Mouse (Mus musculus): Measurements from ENCODE around the gene Clpx.
"Not testable (repeated sequence)": the region's sequence is repeated elsewhere in the genome, so short reads cannot be mapped to it uniquely, and the experiment has no call there.

The Clpx gene

DNA sequence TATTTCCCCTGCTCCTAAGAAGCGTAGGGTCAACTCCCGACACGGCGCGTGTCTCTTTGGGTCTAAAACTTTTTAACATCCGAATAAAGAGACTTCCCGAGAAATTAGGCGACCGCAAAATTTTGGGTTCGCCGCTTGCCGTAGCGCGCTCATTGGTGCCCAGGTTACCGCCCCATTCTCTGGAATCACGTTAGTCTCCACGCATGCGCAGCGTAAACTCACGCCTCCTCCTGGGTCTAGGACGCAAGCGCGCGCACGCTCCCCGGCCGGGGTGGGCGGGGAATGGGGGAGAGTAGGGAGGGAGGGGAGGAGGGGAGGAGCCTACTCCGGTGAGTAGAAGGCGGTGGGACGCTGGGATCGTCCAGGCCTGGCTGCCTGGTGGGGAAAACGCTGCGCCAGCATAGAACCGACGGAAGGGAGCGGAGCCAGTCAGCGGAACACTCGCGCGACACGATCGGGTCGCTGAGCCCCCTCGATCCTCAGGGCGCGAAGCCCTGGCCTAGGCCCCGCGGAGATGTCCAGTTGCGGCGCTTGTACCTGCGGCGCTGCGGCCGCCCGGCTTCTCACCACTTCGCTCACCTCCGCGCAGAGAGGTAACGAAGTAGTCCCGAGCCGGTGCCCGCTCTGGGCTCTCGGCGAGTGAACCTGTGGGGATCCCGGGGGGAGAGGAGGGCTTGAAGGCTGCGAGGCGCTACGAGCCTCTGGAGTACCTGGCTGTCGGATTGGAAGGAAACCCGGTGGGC, at the start of gene Clpx:
Gene Clpx, plus strand, starts transcription at position 288 of the 743 bp plus-strand sequence.
- peak; percentile 99 for DNase-seq (ENCODE audit: extremely low spot score, low spot score)

DNA sequence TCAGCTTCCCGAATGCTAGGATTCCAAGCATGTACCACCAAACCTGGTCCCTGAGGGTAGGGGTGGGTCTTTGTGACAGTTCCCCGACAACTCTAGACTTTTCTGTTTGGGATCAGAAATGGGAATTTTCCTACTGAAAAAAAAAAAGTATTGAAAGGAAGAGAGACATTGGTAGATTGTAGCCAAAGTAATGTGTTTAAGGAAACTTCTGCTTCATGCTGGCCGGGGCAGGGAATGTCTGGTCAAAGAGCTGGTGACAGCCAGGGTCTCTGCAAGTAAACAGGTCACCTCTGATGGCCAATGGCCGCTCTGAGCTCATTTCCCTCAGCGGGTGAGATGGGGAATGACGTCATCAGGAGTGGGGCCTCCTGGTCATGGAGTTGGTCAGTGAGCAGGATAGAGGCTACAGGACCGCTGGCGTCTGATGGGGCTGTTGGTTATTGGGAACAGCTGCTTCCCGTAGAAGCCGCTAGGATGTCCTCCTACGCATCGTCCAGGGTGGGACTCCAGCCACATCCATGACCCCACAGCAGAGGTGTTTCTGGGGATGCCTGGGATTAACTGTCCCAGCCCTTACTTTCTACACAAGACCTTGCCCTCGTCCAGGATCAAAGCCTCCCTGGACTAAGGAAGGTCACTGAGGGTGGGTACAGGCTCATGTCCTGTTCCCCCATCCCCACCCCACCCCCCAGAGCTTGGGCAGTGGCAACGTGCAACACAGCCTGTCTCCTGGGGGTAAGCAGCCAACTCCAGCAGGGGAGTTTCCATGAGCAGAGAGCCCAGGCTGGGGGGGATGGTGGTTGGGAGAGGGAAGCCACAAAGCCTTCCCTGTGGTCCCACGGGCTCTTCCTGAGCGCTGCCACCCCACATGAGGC, 46.3 kb upstream of the Clpx start:
- no peak for DNase-seq (ENCODE audit: extremely low spot score, low spot score)

DNA sequence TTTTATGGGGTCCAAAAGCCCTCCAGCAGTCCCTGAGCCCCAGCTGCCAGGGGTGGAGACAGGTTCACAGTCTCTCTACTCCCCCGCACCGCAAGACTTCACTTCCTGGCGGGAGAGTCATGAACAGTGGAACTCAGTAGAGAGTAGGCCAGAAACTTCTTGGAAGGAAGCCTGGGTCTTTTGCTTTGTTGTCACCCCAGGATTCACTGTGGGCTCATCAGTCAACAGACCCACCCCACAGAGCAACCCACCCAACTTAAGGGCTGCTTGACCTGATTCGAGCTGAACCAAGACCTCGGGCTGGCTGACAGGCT, 45.7 kb upstream of the Clpx start:
- DNase-seq (ENCODE audit: extremely low spot score, low spot score): no peak

DNA sequence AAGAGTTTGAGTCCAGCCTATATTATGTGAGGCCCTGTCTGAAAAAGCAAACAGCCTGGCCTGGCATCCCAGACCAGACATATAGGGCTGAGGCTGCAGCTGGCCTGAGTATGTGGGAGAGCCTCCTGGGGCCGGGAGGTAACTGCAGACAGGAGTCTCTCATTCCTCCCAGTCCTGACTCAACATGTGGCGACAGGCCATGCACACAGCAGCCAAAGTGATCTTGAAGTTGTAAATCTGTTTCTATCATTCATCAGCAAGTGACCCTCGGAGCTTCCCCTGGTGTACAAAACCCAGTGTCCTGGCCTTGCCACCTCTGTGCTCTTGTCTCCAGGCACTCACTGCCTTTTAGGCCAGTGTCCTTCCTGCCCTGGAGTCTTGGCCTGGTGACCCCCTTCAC, 42.0 kb upstream of the Clpx start:
- no peak for DNase-seq (ENCODE audit: extremely low spot score, low spot score)

DNA sequence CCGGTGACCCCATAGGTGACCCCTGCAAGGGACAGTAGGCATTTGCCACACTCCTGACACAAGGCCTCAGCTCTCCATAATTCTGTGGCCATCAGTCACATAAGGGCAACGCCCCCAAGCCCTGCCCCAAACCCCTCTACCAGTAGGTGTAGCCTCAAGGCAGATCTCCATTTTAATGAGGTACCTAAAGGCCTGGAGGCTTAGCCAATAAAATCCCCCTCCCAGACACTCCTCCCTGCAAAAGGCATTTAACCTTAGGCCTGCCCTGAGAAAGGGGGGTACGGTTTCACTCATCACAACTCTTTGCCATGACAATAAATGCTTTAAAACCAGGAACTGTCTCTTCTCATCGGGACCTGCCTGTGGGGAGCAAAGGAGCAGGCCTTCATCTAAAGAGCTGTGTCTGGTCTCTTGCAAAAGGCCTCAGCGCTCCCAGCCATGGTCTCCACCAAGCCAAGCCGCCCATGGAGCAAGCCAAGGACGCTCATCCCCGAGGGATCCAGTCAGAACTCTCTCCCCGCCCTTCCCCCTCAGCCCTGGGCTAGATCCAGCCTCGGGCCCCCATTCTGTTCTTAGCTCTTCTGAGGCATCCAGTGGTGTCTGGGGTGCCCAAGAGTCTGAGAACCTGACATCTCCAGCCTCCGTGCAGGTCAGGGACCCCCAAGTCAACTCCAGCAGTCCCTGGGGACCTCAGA, 38.0 kb upstream of the Clpx start:
- no peak for DNase-seq (ENCODE audit: extremely low spot score, low spot score)

DNA sequence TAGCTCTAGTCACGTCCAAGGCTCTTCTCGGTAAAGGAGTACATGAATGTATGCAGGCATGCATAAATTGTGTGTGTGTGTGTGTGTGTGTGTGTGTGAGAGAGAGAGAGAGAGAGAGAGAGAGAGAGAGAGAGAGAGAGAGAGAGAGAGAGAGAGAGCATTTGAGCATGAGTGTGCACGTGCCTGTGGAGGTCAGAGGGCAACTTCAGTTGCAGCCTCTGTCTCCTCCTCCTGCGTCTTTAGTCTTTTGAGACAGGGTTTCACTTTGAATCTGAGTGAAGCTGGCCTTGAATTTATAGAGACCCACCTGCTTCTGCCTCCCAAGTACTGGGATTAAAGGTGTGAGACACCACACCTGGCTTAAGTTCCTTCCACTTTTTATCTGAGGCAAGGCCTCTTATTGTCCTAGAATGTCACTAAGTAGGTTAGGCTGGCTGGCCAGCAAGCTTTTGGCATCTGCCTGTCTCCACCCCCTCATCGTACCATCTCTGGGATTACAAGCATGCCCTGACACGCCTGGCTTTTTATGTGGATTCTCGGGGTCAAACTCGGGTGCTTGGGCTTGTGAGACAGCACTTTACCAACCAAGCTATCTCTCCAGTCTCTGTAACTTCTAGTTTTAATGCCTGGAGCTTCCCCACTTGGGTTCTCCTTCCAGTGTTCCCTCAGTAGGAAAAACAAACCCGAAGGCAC, 36.7 kb upstream of the Clpx start:
- DNase-seq (ENCODE audit: extremely low spot score, low spot score): no peak

DNA sequence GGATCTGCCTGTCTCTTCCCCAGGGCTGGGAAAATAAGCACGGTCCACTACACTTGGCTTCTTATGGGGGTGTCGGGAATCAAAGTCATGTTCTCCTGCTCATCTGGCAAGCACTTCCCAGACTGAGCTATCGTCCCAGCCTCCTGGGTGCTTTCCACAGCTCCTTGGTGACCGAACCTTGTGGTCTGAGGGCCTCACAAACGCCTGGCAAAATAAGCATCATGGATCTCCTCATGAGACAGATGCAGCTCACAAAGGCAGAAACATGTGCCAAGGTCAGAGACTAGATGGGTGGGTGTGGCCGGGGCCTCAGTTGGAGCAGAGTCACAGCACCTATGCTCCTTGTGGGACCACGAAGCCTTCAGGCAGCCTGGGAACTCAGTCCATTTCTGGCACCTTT, 34.7 kb upstream of the Clpx start:
- DNase-seq (ENCODE audit: extremely low spot score, low spot score): no peak

DNA sequence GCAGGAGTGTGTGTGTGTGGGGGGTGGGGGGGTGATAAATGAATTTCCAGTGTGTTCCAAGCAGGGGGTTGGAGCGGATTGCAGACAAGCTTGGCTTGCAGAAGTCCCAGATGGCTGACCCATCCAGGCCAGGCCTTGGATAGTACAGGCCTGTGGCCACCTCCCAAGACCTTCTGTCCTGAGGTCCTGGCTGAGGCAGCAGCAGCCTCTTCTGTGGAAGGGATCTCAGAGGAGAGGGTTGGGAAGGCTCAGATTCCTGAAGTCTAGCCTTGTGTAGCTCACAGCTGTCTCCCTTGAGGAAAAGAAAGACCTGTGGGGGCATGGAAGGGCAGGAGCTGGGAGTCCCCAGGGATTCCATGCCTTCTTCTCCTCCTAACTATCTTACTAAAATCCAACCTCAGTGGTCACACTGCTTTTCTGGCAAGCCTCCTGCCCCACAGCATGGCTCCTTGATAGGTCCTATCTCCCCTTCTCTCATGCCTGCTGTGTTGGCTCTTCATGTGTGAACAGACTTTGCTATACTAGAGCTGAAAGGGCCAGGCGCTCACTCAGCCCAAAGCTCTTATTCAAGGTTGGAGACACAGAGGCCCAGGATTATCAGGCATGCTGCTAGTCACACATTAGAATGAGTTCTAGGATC, 32.3 kb upstream of the Clpx start:
- DNase-seq (ENCODE audit: extremely low spot score, low spot score): no peak

DNA sequence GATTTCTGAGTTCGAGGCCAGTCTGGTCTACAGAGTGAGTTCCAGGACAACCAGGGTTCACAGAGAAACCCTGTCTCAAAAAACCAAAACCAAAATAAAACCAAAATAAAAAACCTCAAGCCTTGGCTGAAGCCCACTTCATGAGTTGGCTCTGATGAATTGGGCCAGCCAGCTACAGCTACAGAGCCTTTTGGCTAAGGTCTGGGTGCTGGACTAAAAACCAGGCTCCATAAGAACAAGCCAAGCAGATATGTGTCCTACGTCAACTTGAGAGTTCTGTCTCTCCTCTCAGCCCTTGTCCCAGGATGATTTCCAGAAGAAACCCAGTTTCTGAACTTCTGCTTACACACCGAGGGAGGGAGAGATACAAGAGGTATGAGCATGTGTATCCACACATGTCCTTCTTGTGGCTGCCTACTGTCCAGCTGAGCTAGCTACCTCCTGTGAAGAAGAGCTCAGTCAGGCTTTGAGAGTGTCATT, 31.4 kb upstream of the Clpx start:
- no peak for DNase-seq (ENCODE audit: extremely low spot score, low spot score)

DNA sequence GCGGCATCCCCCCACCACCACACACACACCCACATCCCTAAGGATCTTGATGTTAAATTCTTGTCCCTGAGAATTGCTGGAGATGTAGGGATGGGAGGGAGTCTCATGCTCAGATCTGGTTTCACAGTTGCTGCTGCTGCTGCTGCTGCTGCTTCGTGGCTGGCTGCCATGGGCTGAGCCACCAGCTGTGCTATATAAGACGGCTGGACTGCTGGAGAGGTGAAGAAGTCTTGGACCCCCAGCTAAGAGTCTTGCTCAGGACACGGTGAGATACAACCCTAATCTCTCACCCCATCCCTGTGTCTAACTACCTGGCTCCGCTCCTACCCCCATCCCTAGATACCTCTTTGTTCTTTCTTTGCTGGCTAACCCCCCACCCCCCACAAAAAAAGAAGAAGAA, 29.1 kb upstream of the Clpx start, which contains the start of gene Cilp:
Gene Cilp, plus strand, starts transcription at position 222 of the 400 bp plus-strand sequence.
- DNase-seq (ENCODE audit: extremely low spot score, low spot score): no peak

DNA sequence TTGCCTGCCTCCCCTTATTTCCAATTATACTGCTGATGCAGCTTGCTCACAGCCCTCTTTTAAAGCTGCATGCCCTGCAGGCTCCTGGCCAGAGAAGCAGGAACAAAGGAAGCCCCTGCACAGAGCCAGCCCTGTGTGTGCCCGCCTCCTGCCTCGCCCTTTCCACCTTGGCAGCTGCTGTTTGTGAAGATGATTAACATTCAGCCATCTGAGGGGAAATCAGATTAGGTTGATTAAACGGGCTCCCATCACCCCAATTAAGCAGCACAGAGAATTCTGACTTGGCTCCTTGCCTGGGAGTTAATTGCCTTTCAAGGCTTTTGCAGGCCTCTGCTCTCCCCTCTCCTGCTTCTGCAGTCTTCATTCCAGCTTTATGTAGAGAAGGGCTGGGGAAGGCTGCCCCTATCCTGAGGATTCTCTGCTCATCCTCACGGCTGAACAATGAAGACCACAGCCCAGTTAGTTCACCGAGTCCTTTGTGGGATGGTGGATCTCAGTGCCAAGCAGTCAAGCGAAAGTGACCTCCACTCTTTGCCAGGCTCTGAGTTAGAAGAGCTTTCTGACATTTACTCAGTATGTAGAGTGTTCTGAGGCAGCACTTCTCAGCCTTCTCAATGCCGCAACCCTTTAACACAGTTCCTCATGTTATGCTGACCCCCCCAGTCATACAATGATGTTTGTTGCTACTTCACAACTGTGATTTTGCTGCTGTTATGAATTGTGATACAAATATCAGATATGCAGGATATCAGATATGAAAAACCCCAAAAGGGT, 26.1 kb upstream of the Clpx start:
- no peak for DNase-seq (ENCODE audit: extremely low spot score, low spot score)

DNA sequence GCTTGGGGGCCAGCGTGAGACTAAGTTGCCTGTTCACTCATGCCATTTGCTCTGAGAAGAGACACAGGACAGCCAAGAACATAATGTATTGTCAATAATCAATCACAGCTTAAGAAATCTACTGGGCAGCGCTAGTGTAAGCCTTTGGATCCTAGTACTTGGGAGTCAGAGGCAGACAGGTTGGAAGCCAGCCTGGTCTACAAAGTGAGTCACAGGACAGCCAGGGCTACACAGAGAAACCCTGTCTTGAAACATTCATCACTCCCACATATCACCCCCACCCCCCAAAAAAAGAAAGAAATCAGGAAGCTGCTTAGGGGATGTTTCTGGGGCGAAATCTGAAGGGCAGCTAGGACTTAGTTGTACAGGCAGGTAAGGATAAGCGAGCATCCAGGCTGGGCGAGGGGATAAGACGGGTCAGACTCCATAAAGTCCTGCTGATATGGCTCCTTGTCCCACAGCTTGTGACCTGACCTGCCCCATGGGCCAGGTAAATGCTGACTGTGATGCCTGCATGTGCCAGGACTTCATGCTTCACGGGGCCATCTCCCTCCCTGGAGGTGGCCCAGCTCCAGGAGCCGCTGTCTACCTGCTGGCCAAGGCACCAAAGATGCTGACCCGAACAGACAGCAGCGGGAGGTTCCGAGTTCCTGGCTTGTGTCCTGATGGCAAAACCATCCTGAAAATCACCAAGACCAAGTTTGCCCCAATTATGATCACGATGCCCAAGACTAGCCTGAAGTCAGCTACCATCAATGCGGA, 20.8 kb upstream of the Clpx start:
- DNase-seq (ENCODE audit: extremely low spot score, low spot score): no peak

DNA sequence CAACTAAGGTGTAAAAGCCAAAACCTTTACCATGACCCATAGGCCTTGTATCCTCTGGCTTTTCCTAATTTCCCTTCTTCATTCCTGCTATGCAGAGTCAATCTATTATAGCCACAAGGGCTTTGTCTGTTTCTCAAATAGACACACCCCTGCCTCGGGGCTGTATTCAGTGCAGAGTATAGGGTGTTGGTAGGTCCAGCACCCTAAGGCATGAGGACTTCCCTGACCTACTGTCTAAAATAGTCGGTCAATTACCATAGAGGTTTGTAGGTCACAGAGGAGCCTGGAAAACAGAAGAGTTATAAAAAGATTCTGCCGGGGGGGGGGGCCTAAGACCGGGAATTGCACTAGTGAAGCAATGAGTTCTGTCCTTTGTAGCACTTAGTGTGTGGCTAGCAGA, 20.2 kb upstream of the Clpx start:
- no peak for DNase-seq (ENCODE audit: extremely low spot score, low spot score)

DNA sequence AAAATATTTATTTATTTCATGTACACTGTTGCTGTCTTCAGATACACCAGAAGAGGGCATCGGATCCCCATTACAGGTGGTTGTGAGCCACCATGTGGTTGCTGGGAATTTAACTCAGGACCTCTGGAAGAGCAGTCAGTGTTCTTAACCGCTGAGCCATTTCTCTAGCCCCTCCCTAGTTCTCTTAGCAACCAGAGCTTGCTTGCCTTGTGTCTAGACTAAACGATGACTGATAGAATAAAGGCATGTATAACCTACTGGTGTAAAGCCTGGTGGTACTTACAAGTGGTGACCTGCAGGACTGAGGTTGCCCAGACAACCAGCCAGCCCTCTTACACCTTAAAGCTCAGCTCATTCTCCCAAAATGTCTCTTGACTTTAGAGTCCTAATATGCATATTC, 19.2 kb upstream of the Clpx start:
- not testable (repeated sequence) for DNase-seq (ENCODE audit: extremely low spot score, low spot score)

DNA sequence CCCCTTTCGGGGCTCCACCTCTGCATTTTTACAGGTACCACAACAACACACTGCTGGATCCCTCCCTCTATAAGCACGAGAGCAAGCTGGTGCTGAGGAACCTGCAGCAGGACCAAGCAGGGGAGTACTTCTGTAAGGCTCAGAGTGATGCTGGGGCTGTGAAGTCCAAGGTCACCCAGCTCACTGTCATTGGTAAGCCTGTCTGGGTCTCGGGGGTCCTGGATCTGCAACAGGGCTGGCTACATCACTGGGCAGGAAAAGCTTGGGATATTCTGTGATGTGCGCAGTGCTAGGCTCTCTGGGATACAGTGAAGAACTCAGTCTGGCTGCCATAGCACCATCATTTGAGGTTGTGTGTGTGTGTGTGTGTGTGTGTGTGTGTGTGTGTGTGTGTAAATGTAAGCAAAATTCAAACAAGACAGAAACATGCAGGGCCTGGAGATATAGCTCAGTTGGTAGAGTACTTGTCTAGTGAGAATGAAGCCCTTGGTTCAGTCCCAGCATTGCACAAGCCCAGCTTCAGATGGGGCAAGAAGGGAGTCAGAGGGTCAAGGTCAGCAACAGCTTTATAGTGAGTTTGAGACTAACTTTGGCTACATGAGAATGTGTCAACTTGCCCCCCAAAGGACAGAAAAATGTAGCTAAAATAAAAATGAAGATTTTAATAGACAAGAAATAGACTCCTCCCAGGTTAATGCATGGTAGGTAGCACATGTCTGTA, 18.1 kb upstream of the Clpx start:
- DNase-seq (ENCODE audit: extremely low spot score, low spot score): no peak

DNA sequence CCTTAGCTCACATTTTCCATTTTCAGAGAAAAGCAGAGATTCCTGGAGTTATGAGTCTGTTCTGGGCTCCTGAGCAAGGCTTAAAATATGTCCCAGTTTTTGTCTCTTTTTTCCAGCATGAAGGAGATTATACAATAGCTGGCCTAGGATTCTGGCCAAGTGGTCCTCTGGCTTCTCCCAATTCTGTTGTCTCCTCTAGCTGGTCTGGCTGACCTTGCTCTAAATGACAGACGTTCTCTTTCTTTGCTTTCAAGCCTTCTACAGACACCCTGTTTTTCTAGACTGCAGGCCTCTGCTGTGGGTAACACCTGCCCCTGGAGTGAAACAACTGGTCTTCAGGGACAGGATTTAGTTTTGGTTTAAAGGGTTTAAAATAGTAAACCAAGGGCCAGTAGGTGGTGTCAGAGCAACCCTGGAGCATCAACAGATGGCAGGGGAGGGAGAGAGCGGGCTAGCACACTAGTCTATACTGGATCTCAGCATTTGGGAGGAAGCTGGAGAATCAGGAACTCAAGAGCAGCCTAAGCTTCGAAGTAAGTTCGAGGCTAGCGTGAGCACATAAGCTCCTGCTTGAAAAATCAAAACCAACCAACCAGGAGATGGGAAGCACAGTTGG, 12.4 kb upstream of the Clpx start:
- DNase-seq (ENCODE audit: extremely low spot score, low spot score): no peak

DNA sequence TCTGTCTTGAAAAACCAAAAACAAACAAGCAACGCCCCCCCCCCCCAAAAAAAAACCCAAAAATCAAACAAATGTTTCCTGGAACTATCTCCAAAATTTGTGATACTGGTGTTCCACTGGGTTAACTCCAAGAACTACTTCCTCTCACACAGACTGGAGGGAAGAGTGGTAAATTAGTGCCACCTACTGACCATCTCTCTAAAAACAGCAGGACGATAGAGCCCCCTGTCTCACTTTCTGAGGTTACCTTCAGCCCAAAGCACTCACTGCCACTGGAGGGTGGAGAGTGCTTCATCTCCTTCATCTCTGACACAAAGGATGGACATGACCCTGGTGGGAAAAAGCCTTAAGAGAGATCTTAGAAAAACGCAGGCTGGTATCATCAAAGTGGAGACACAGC, 10.8 kb upstream of the Clpx start:
- DNase-seq (ENCODE audit: extremely low spot score, low spot score): no peak

DNA sequence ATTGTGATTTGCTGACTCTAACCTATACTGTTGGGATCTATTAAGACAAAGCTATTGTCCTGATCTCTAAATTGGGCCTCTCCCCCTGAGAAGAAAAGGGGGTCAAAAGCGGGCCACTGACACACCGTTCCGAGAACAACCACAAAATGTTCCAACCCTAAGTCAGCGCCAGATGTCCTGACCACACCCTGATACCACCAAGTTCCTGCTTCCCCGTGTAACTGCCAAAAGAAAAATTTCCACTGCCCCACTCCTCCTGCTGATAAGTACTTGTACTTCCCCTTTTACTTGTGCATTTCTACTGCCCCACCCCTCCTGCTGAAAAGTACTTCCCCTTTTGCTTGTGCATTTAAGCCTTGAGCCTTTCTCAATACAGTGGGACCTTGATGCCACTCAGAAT, 5.8 kb upstream of the Clpx start:
- not testable (repeated sequence) for DNase-seq (ENCODE audit: extremely low spot score, low spot score)
